Mouse (Mus musculus) liver, adult 2 months (tissue): Measurements from ENCODE around the gene Gramd1b. TPM values are rescaled to one million over a fixed set of nuclear protein-coding genes. Genes with fewer than 3 reads are reported as not detected.

Experiments used
- DNase-seq: peaks from one replicate; pipeline ENCODE4 v3.0.0-alpha.2; 2011; ENCODE audit warnings: low read depth, low spot score; ENCODE audit errors: extremely low read depth
- H3K27ac ChIP-seq: fragments of 200-500 bp; replicated peaks from 2 replicates; pipeline ENCODE4 v1.5.1; 2012; ENCODE audit warnings: low read depth, mild to moderate bottlenecking, control low read depth, inconsistent platforms, low read length; ENCODE audit not compliant: insufficient read depth
- H3K27me3 ChIP-seq: fragments of 200-500 bp; 2 replicates; pipeline ENCODE4 v1.6.1; 2012; ENCODE audit warnings: mild to moderate bottlenecking, moderate library complexity, low read length, inconsistent platforms; ENCODE audit not compliant: control insufficient read depth, insufficient read depth
- H3K36me3 ChIP-seq: fragments of 200-500 bp; 2 replicates; pipeline ENCODE4 v1.6.1; 2012; ENCODE audit warnings: low read length, inconsistent platforms; ENCODE audit not compliant: control insufficient read depth, insufficient read depth
- H3K4me1 ChIP-seq: fragments of 200-500 bp; 2 replicates; pipeline ENCODE4 v1.6.1; 2011; ENCODE audit warnings: low read length; ENCODE audit not compliant: control insufficient read depth, insufficient read depth
- H3K4me3 ChIP-seq: fragments of 200-500 bp; 2 replicates; pipeline ENCODE4 v1.5.1; 2011; ENCODE audit warnings: low read depth, mild to moderate bottlenecking, control low read depth, low read length, moderate library complexity; ENCODE audit not compliant: insufficient read depth
- H3K79me2 ChIP-seq: fragments of 200-500 bp; 2 replicates; pipeline ENCODE4 v1.6.1; 2012; ENCODE audit warnings: inconsistent platforms, mild to moderate bottlenecking, low read length, moderate library complexity; ENCODE audit not compliant: control insufficient read depth, insufficient read depth
- H3K9ac ChIP-seq: fragments of 200-500 bp; 2 replicates; pipeline ENCODE4 v1.6.1; 2012; ENCODE audit warnings: low read depth, mild to moderate bottlenecking, control low read depth, inconsistent platforms, low read length
- CTCF ChIP-seq: fragments of 200-500 bp; IDR thresholded peaks from 2 replicates; pipeline ENCODE4 v1.5.1; 2011; ENCODE audit warnings: low read depth, low read length, control low read depth
- POLR2A ChIP-seq: fragments of 200-500 bp; IDR thresholded peaks from 2 replicates; pipeline ENCODE4 v1.6.1; 2011; ENCODE audit warnings: low read length, control low read depth; ENCODE audit not compliant: insufficient read depth; ENCODE audit errors: extremely low read depth
- WGBS: fragments of 180-500 bp; shearing (Covaris S2); methylation state at CpG from one replicate; pipeline ENCODE4 v1.1.7; 2018; 5-methylcytosine and 5-hydroxymethylcytosine counted together
- polyA plus RNA-seq: library from polyadenylated mRNA; depleted of rRNA; stranded (reverse); fragments of >200 nt; gene quantifications from 2 replicates; pipeline ENCODE4 v1.2.3, GENCODE M21; 2012
- total RNA-seq: library from RNA; depleted of rRNA; stranded (reverse); fragments of >200 nt; gene quantifications from 2 replicates; pipeline ENCODE4 v1.2.3, GENCODE M21; 2014

Gene Gramd1b
- total and polyA plus RNA-seq, 2 experiments, result 1.2 to 2.0 TPM

- Histone ChIP-seq H3K27me3 (no peaks in the 10 kb centered on the region; the same call in 1 of the 2 replicates), H3K79me2 (no peaks in the 10 kb centered on the region), H3K4me3 (no peak overlapping the region), H3K9ac (no peak overlapping the region), H3K4me1 (no peaks in the 10 kb centered on the region), H3K36me3 (no peaks in the 10 kb centered on the region), H3K27ac (no peak overlapping the region)
- WGBS, result 81% methylated on average over 12 of the region's 12 CpGs
- DNase-seq, result no peak
- TF ChIP-seq CTCF (no peak), POLR2A (no peak)
Measured at GRCm38 (mm10) chr9:40438731-40439526, 92.3 kb downstream of the Gramd1b start.

- no peak for DNase-seq
- no peak for TF ChIP-seq POLR2A
- no peak for TF ChIP-seq CTCF
- no peaks in the 10 kb centered on the region for H3K79me2 ChIP-seq
- WGBS, result 91% methylated on average over 7 of the region's 7 CpGs
- no peak overlapping the region for H3K27ac ChIP-seq
- no peak overlapping the region for H3K9ac ChIP-seq
- no peaks in the 10 kb centered on the region; the same call in 1 of the 2 replicates for H3K27me3 ChIP-seq
- no peaks in the 10 kb centered on the region for H3K36me3 ChIP-seq
- H3K4me3 ChIP-seq, result no peak overlapping the region
- no peaks in the 10 kb centered on the region for H3K4me1 ChIP-seq
Measured at GRCm38 (mm10) chr9:40437891-40438290, 93.3 kb downstream of the Gramd1b start.

GRCm38 (mm10) chr9:40433286-40433685 is 97.9 kb downstream of the Gramd1b start:
- Histone ChIP-seq H3K4me3 (no peak overlapping the region), H3K36me3 (no peaks in the 10 kb centered on the region), H3K27ac (no peak overlapping the region), H3K27me3 (no peaks in the 10 kb centered on the region; the same call in 1 of the 2 replicates), H3K9ac (no peak overlapping the region), H3K4me1 (no peaks in the 10 kb centered on the region), H3K79me2 (no peaks in the 10 kb centered on the region)
- DNase-seq, result no peak
- WGBS, result 84% methylated on average over 5 of the region's 5 CpGs
- TF ChIP-seq CTCF, result no peak

GRCm38 (mm10) chr9:40430969-40431368 is 100.2 kb downstream of the Gramd1b start:
- DNase-seq, result no peak
- Histone ChIP-seq H3K9ac (no peak overlapping the region), H3K36me3 (no peaks in the 10 kb centered on the region), H3K4me1 (no peaks in the 10 kb centered on the region), H3K4me3 (no peak overlapping the region), H3K27ac (no peak overlapping the region), H3K79me2 (no peaks in the 10 kb centered on the region), H3K27me3 (no peaks in the 10 kb centered on the region; the same call in 1 of the 2 replicates)
- WGBS, result 90% methylated on average over 8 of the region's 8 CpGs
- no peak for TF ChIP-seq CTCF
- no peak for TF ChIP-seq POLR2A

- Histone ChIP-seq H3K79me2 (no peaks in the 10 kb centered on the region), H3K36me3 (no peaks in the 10 kb centered on the region), H3K27ac (no peak overlapping the region), H3K9ac (no peak overlapping the region), H3K4me1 (no peaks in the 10 kb centered on the region), H3K4me3 (no peak overlapping the region), H3K27me3 (no peaks in the 10 kb centered on the region; the same call in 1 of the 2 replicates)
- 80% methylated on average over 2 of the region's 2 CpGs for WGBS
- DNase-seq, result no peak
- TF ChIP-seq CTCF (no peak), POLR2A (no peak)
Measured at GRCm38 (mm10) chr9:40427663-40428062, 103.5 kb downstream of the Gramd1b start.
